Mouse (Mus musculus) erythroblast, embryonic 14.5 days (primary cell): ENCODE measurements around the gene Fam214a. TPM values are rescaled to one million over a fixed set of nuclear protein-coding genes. Genes with fewer than 3 reads are reported as not detected.

Experiments used
- H3K27me3 ChIP-seq: 2 replicates; pipeline ENCODE4 v1.6.1; 2012; ENCODE audit warnings: inconsistent platforms; ENCODE audit not compliant: control insufficient read depth
- H3K36me3 ChIP-seq: 2 replicates; pipeline ENCODE4 v1.6.1; 2012; ENCODE audit warnings: mild to moderate bottlenecking, inconsistent platforms; ENCODE audit not compliant: control insufficient read depth
- H3K4me1 ChIP-seq: 2 replicates; pipeline ENCODE4 v1.6.1; 2012; ENCODE audit warnings: inconsistent platforms; ENCODE audit not compliant: control insufficient read depth
- H3K4me3 ChIP-seq: replicated peaks from 2 replicates; pipeline ENCODE3; 2012; ENCODE audit warnings: moderate library complexity, mild to moderate bottlenecking, inconsistent platforms
- H3K9me3 ChIP-seq: 2 replicates; pipeline ENCODE4 v1.6.1; 2012; ENCODE audit warnings: low read length, inconsistent platforms, mixed read lengths; ENCODE audit not compliant: control insufficient read depth
- GATA1 ChIP-seq: IDR thresholded peaks from 2 replicates; pipeline ENCODE4 v1.6.1; 2012; ENCODE audit warnings: low read length, inconsistent platforms, mixed read lengths
- TAL1 ChIP-seq: IDR thresholded peaks from 3 replicates; pipeline ENCODE4 v1.6.1; 2012; ENCODE audit warnings: low read length, inconsistent platforms, mixed read lengths
- polyA plus RNA-seq: library from polyadenylated mRNA; stranded (reverse); fragments of >175 nt; gene quantifications from 2 replicates; pipeline ENCODE4 v1.2.3, GENCODE M21; 2012

The Fam214a gene
- polyA plus RNA-seq, 1 experiment = not detected

- Histone ChIP-seq H3K9me3 (no peaks in the 10 kb centered on the region), H3K36me3 (no peaks in the 10 kb centered on the region; the same call in 1 of the 2 replicates), H3K4me1 (no peaks in the 10 kb centered on the region; the same call in 1 of the 2 replicates), H3K4me3 (no peak overlapping the region), H3K27me3 (no peaks in the 10 kb centered on the region)
- TF ChIP-seq GATA1 (no peak), TAL1 (no peak)
Observed at GRCm38 (mm10) chr9:74961073-74961575, 8.4 kb downstream of the Fam214a start.

- no peaks in the 10 kb centered on the region; the same call in none of the 2 replicates for H3K4me1 ChIP-seq
- TF ChIP-seq GATA1 (no peak), TAL1 (no peak)
- H3K9me3 ChIP-seq = no peaks in the 10 kb centered on the region
- H3K27me3 ChIP-seq = no peaks in the 10 kb centered on the region
- no peak overlapping the region for H3K4me3 ChIP-seq
- H3K36me3 ChIP-seq = no peaks in the 10 kb centered on the region
Observed at GRCm38 (mm10) chr9:74963953-74964352, 11.3 kb downstream of the Fam214a start.

- Histone ChIP-seq H3K36me3 (no peaks in the 10 kb centered on the region), H3K4me1 (no peaks in the 10 kb centered on the region; the same call in none of the 2 replicates), H3K27me3 (no peaks in the 10 kb centered on the region), H3K9me3 (no peaks in the 10 kb centered on the region), H3K4me3 (no peak overlapping the region)
- no peak for TF ChIP-seq GATA1
- TF ChIP-seq TAL1 = no peak
Observed at GRCm38 (mm10) chr9:74964866-74965384, 12.2 kb downstream of the Fam214a start.

GRCm38 (mm10) chr9:74966200-74966599 is 13.5 kb downstream of the Fam214a start:
- Histone ChIP-seq H3K36me3 (no peaks in the 10 kb centered on the region), H3K4me1 (no peaks in the 10 kb centered on the region; the same call in none of the 2 replicates), H3K4me3 (no peak overlapping the region), H3K27me3 (no peaks in the 10 kb centered on the region), H3K9me3 (no peaks in the 10 kb centered on the region)
- no peak for TF ChIP-seq GATA1
- no peak for TF ChIP-seq TAL1

DNA sequence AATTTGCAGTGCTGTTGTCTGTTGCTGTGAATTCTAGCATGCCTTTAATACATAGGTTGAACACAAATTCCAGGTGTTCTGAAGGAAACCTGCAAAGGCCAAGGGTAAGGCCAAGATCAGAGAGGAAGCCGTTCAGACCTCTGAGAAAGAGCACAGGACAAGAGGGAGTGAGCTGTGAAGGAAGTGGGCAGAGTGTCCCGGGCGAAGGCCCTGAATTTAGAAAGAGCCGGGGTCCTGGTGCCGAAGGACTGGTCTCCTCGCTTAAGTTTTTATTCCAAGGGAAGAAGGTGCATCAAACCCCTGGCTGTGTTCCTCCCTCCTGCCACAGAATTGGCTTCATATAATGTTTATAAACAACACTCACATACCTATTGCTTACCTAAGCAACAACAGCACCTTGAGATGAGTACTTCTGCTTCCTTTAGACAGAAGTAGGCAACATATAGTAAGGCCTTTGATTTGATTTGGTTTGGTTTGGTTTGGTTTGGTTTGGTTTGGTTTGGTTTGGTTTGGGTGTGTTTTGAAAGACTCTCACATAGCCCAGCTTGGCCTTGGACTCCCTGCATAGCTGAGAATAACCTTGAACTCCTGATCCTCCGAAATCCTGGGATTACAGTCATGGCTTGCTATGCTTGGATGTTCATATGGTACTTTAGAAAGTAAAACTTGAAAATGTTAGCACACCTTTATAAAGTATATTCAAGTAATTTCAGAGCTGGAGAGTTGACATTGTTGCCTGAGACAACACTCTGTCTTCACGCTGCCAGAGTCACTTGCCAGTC is 16.2 kb downstream of the Fam214a start:
- TF ChIP-seq GATA1 (no peak), TAL1 (no peak)
- H3K9me3 ChIP-seq = no peaks in the 10 kb centered on the region
- no peaks in the 10 kb centered on the region for H3K27me3 ChIP-seq
- H3K4me1 ChIP-seq = peaks cover 6% of the 10 kb centered on the region
- H3K4me3 ChIP-seq = no peak overlapping the region
- no peaks in the 10 kb centered on the region for H3K36me3 ChIP-seq

GRCm38 (mm10) chr9:74970591-74970990 is 17.9 kb downstream of the Fam214a start:
- peaks cover 11% of the 10 kb centered on the region for H3K4me1 ChIP-seq

DNA sequence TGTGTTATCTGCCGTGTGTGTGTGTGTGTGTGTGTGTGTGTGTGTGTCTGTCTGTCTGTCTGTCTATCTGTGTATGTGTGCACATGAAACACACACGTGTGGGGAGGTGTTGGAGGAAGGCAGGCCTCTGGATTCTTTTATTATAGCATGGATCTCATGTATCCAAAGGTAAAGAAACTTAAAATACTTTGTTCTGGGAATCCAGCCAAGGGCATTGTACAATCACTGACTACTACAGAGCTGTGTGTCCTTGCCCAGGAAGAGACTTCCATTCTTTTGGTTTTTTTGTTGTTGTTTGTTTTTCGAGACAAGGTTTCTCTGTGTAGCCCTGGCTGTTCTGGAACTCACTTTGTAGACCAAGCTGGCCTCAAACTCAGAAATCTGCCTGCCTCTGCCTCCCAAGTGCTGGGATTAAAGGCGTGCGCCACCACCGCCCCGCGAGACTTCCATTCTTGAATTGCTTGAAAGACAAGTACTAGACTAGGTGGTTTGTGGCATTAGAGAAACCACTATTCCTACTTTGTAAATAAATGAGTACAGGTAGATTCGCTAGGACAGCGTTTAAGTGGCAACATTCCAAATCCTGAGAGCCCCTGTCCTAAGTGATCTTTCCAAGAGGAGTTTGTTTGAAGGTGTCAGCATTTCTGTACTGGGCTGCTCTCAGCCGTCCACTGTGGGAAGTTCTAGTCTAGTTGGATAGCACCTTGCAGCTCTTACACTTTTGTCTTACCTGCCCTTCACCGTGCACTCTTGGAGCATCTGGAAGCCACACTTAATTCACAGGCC is 18.7 kb downstream of the Fam214a start:
- Histone ChIP-seq H3K4me1 (peaks cover 18% of the 10 kb centered on the region), H3K36me3 (no peaks in the 10 kb centered on the region), H3K27me3 (no peaks in the 10 kb centered on the region; the same call in none of the 2 replicates), H3K9me3 (no peaks in the 10 kb centered on the region), H3K4me3 (no peak overlapping the region)
- TF ChIP-seq GATA1 (no peak), TAL1 (no peak)

More at GRCm38 (mm10) chr9:74970591-74970990, 17.9 kb downstream of the Fam214a start:
- TF ChIP-seq GATA1 = no peak
- TF ChIP-seq TAL1 = no peak
- H3K36me3 ChIP-seq = no peaks in the 10 kb centered on the region
- H3K9me3 ChIP-seq = no peaks in the 10 kb centered on the region
- H3K4me3 ChIP-seq = no peak overlapping the region
- H3K27me3 ChIP-seq = no peaks in the 10 kb centered on the region; the same call in 1 of the 2 replicates

GRCm38 (mm10) chr9:74972736-74973135 is 20.1 kb downstream of the Fam214a start:
- no peaks in the 10 kb centered on the region for H3K9me3 ChIP-seq
- no peak overlapping the region for H3K4me3 ChIP-seq
- H3K4me1 ChIP-seq = peaks cover 18% of the 10 kb centered on the region
- no peaks in the 10 kb centered on the region; the same call in none of the 2 replicates for H3K27me3 ChIP-seq
- no peak for TF ChIP-seq TAL1
- TF ChIP-seq GATA1 = no peak
- H3K36me3 ChIP-seq = no peaks in the 10 kb centered on the region
